Mouse (Mus musculus) stomach, postnatal 0 days (tissue): ENCODE results near the gene Timm8a2.

Experiments
- CTCF ChIP-seq: IDR thresholded peaks from 2 replicates; pipeline ENCODE4 v1.5.1; 2016; ENCODE audit warnings: antibody characterized with exemption, low read depth, mild to moderate bottlenecking, moderate library complexity
- EP300 ChIP-seq: optimal IDR thresholded peaks from 2 replicates; pipeline ENCODE3; 2016; ENCODE audit warnings: antibody characterized with exemption

- TF ChIP-seq CTCF (no peak), EP300 (no peak)
Measured at GRCm38 (mm10) chr14:121999455-121999854, 35.0 kb upstream of the Timm8a2 start.
